Comparison of ENCODE assay signal across 8 mouse cellular contexts in genomic region chr1:88756658-88757057, GRCm38 (mm10). TPM values are rescaled to one million over a fixed set of nuclear protein-coding genes. Genes with fewer than 3 reads are reported as not detected.
A peak's percentile ranks its signal among the peaks of the same experiment; 100 is the strongest.
DNase-seq lines count a peak whose midpoint lies in the region; ATAC-seq and TF ChIP-seq lines count a peak whose summit lies in the region.

No protein-coding gene starts in this region.

- H3K27me3 ChIP-seq in forebrain, embryonic 14.5 days (replicated peaks; ENCODE audit: control insufficient read depth, insufficient read depth, low read length): no peaks in the 10 kb centered on the region
- H3K27me3 ChIP-seq in small intestine, adult 2 months (ENCODE audit: control insufficient read depth, insufficient read depth, low read length): no peaks in the 10 kb centered on the region

- H3K4me1 ChIP-seq in forebrain, embryonic 14.5 days (ENCODE audit: control insufficient read depth, insufficient read depth, low read length): peaks cover 13% of the 10 kb centered on the region
- H3K4me1 ChIP-seq in small intestine, adult 2 months (ENCODE audit: control insufficient read depth, insufficient read depth, insufficient read length, low read length): no peaks in the 10 kb centered on the region

- no peak overlapping the region for H3K9ac ChIP-seq in forebrain, embryonic 14.5 days (ENCODE audit: low read length)

- no peaks in the 10 kb centered on the region for H3K9me3 ChIP-seq in forebrain, embryonic 14.5 days (replicated peaks; ENCODE audit: control insufficient read depth, low read length)

- TF ChIP-seq POLR2A in brain, embryonic 14.5 days (IDR thresholded peaks at IDR 0.05; ENCODE audit: borderline replicate concordance, extremely low read depth, insufficient read depth, insufficient read length, poor library complexity, severe bottlenecking): no peak
- no peak for TF ChIP-seq POLR2A in small intestine, adult 2 months (IDR thresholded peaks at IDR 0.05; ENCODE audit: low read depth, low read length)

- peak; percentile 75 for TF ChIP-seq CTCF in brain, embryonic 14.5 days (IDR thresholded peaks at IDR 0.05; ENCODE audit: borderline replicate concordance, extremely low read depth, insufficient read depth, insufficient read length)
- peak; percentile 44; the same call in 1 of the 2 replicates for TF ChIP-seq CTCF in small intestine, adult 2 months (IDR thresholded peaks at IDR 0.05; ENCODE audit: extremely low read depth, insufficient read length, insufficient replicate concordance, low read depth, low read length)

- peak overlapping the region; percentile 72 for H3K27ac ChIP-seq in forebrain, embryonic 14.5 days (ENCODE audit: low read depth, low read length)
- H3K27ac ChIP-seq in small intestine, adult 2 months (ENCODE audit: insufficient read depth, low read depth, low read length): no peak overlapping the region

- H3K4me2 ChIP-seq in forebrain, embryonic 14.5 days (ENCODE audit: low read length): 0 out of 2 replicates have a peak overlapping the region, but pooled peaks have one; percentile 5

- DNase-seq in cerebellum, adult 18-20 months: peak; percentile 27 to 44
- peak; percentile 71 for DNase-seq in brain, embryonic 14.5 days (ENCODE audit: low read depth)
- peak; percentile 64 for DNase-seq in forebrain, embryonic 14.5 days (ENCODE audit: low spot score)
- DNase-seq in heart, postnatal 4 days: peak; percentile 86
- DNase-seq in layer of hippocampus, postnatal 10 days (ENCODE audit: low spot score in 2 of 2): peak; percentile 82 to 84
- DNase-seq in lung, postnatal 4 days: peak; percentile 68 to 79

- 60% methylated on average over 7 of the region's 7 CpGs for WGBS in forebrain, embryonic 14.5 days
- 70% methylated on average over 7 of the region's 7 CpGs for WGBS in small intestine, adult 2 months

- no peak for ATAC-seq in cerebellum, adult (ENCODE audit: insufficient number of reproducible peaks, low FRiP score, low TSS enrichment)
- ATAC-seq in forebrain, embryonic 14.5 days: peak; percentile 56

- H3K36me3 ChIP-seq in forebrain, embryonic 14.5 days (ENCODE audit: control insufficient read depth, insufficient read depth, low read length): no peaks in the 10 kb centered on the region
- H3K36me3 ChIP-seq in small intestine, adult 2 months (ENCODE audit: control insufficient read depth, insufficient read depth, low read length): no peaks in the 10 kb centered on the region

- H3K4me3 ChIP-seq in forebrain, embryonic 14.5 days (ENCODE audit: low read depth, low read length): no peak overlapping the region
- no peak overlapping the region for H3K4me3 ChIP-seq in small intestine, adult 2 months (ENCODE audit: low read depth, low read length)

RNA-seq across cellular contexts. Expression of gene Arl4c, which starts 54.6 kb away (rescaled TPM):
- 41.9 and 64.4 TPM in 2 replicates for polyA plus RNA-seq in brain, embryonic 14.5 days (2012; rRNA removed)
- polyA plus RNA-seq in forebrain, embryonic 14.5 days (2014; fragmentation: Nextera tagmentation; extraction: Ambion mirVana): 16.3 and 17.4 TPM in 2 replicates
- 10 to 100 TPM; 33.0 to 34.9 TPM for total RNA-seq in heart, postnatal 4 days (2021)
- total RNA-seq in layer of hippocampus, postnatal 10 days (2021): 10 to 100 TPM; 52.3 to 52.5 TPM
- 4.6 and 6.5 TPM in 2 replicates for polyA plus RNA-seq in small intestine, adult 2 months (2012; rRNA removed)

Comparison
In these comparisons a context has a peak if more than half of its experiments do, and no peak if none do; other contexts are left out.
1. DNase-seq: peak in every context shown above with its lines; median percentile 86 in heart, postnatal 4 days; 83 in layer of hippocampus, postnatal 10 days; 74 in lung, postnatal 4 days; 71 in brain, embryonic 14.5 days; 64 in forebrain, embryonic 14.5 days; 36 in cerebellum, adult 18-20 months.